Mouse (Mus musculus) E14TG2a.4 (cell line): ENCODE results near the gene Hspb8.

Experiments used
- H3K27me3 ChIP-seq: 2 replicates; pipeline ENCODE4 v1.6.1; 2014; ENCODE audit warnings: low read length, control low read depth; ENCODE audit not compliant: insufficient read depth
- H3K36me3 ChIP-seq: 2 replicates; pipeline ENCODE4 v1.6.1; 2014; ENCODE audit warnings: low read length, control low read depth; ENCODE audit not compliant: insufficient read depth
- H3K4me1 ChIP-seq: replicated peaks from 2 replicates; pipeline ENCODE4 v1.6.1; 2014; ENCODE audit warnings: low read depth, low read length, control low read depth
- H3K4me3 ChIP-seq: replicated peaks from 2 replicates; pipeline ENCODE4 v1.5.1; 2014; ENCODE audit warnings: mild to moderate bottlenecking, low read length
- H3K9me3 ChIP-seq: 2 replicates; pipeline ENCODE4 v1.6.1; 2014; ENCODE audit warnings: low read length, control low read depth
- CTCF ChIP-seq: conservative IDR thresholded peaks from 2 replicates; pipeline ENCODE4 v1.5.1; 2014; ENCODE audit warnings: low read length
- NANOG ChIP-seq: IDR thresholded peaks from 2 replicates; pipeline ENCODE4 v1.6.1; 2014; ENCODE audit warnings: borderline replicate concordance, low read length, mixed read lengths
- POU5F1 ChIP-seq: IDR thresholded peaks from 2 replicates; pipeline ENCODE4 v1.6.1; 2014; ENCODE audit warnings: low read length, borderline replicate concordance

Gene Hspb8

GRCm38 (mm10) chr5:116449522-116450225 is 27.0 kb upstream of the Hspb8 start:
- H3K9me3 ChIP-seq = no peaks in the 10 kb centered on the region
- peaks cover 89% of the 10 kb centered on the region for H3K4me1 ChIP-seq
- H3K36me3 ChIP-seq = no peaks in the 10 kb centered on the region
- no peaks in the 10 kb centered on the region; the same call in 1 of the 2 replicates for H3K27me3 ChIP-seq
- TF ChIP-seq NANOG = no peak
- no peak for TF ChIP-seq POU5F1
- peak overlapping the region; percentile 32 for H3K4me3 ChIP-seq

- no peaks in the 10 kb centered on the region; the same call in 1 of the 2 replicates for H3K36me3 ChIP-seq
- TF ChIP-seq POU5F1 (no peak), CTCF (no peak), NANOG (no peak)
Observed at GRCm38 (mm10) chr5:116448409-116449191, 25.9 kb upstream of the Hspb8 start.

GRCm38 (mm10) chr5:116447821-116448350 is 25.2 kb upstream of the Hspb8 start:
- TF ChIP-seq NANOG (no peak), POU5F1 (no peak), CTCF (no peak)
- Histone ChIP-seq H3K4me1 (peaks cover 90% of the 10 kb centered on the region), H3K4me3 (peak overlapping the region; percentile 54), H3K36me3 (peaks cover 7% of the 10 kb centered on the region), H3K9me3 (no peaks in the 10 kb centered on the region), H3K27me3 (no peaks in the 10 kb centered on the region; the same call in 1 of the 2 replicates)

More at GRCm38 (mm10) chr5:116448409-116449191, 25.9 kb upstream of the Hspb8 start:
- peak overlapping the region; percentile 54 for H3K4me3 ChIP-seq
- H3K9me3 ChIP-seq = no peaks in the 10 kb centered on the region
- no peaks in the 10 kb centered on the region; the same call in 1 of the 2 replicates for H3K27me3 ChIP-seq
- H3K4me1 ChIP-seq = peaks cover 89% of the 10 kb centered on the region

- TF ChIP-seq NANOG (no peak), POU5F1 (no peak), CTCF (no peak)
- H3K9me3 ChIP-seq = no peaks in the 10 kb centered on the region
- peak overlapping the region; percentile 62 for H3K4me3 ChIP-seq
- H3K36me3 ChIP-seq = peaks cover 10% of the 10 kb centered on the region
- H3K27me3 ChIP-seq = no peaks in the 10 kb centered on the region; the same call in 1 of the 2 replicates
- H3K4me1 ChIP-seq = peaks cover 92% of the 10 kb centered on the region
Observed at GRCm38 (mm10) chr5:116446552-116446951, 23.9 kb upstream of the Hspb8 start.

GRCm38 (mm10) chr5:116445634-116446367 is 23.1 kb upstream of the Hspb8 start:
- peaks cover 10% of the 10 kb centered on the region for H3K36me3 ChIP-seq
- no peaks in the 10 kb centered on the region for H3K9me3 ChIP-seq
- peak overlapping the region; percentile 62 for H3K4me3 ChIP-seq
- TF ChIP-seq POU5F1 = no peak
- TF ChIP-seq CTCF = no peak
- no peak for TF ChIP-seq NANOG
- H3K27me3 ChIP-seq = no peaks in the 10 kb centered on the region; the same call in 1 of the 2 replicates
- H3K4me1 ChIP-seq = peaks cover 93% of the 10 kb centered on the region

- H3K27me3 ChIP-seq = no peaks in the 10 kb centered on the region
- H3K4me1 ChIP-seq = peaks cover 93% of the 10 kb centered on the region
- TF ChIP-seq CTCF (peak; percentile 73), NANOG (no peak)
- H3K36me3 ChIP-seq = peaks cover 10% of the 10 kb centered on the region
- no peaks in the 10 kb centered on the region for H3K9me3 ChIP-seq
- H3K4me3 ChIP-seq = peak overlapping the region; percentile 65
Observed at GRCm38 (mm10) chr5:116444517-116444916, 21.9 kb upstream of the Hspb8 start.

GRCm38 (mm10) chr5:116443459-116443940 is 20.8 kb upstream of the Hspb8 start:
- peaks cover 10% of the 10 kb centered on the region for H3K36me3 ChIP-seq
- H3K4me1 ChIP-seq = peaks cover 94% of the 10 kb centered on the region
- peak overlapping the region; percentile 65; the same call in 1 of the 2 replicates for H3K4me3 ChIP-seq
- TF ChIP-seq CTCF (no peak), POU5F1 (no peak), NANOG (no peak)
- H3K9me3 ChIP-seq = no peaks in the 10 kb centered on the region
- no peaks in the 10 kb centered on the region for H3K27me3 ChIP-seq
